Mouse (Mus musculus) MEL (cell line): ENCODE results near the gene Gm12248. TPM values are rescaled to one million over a fixed set of nuclear protein-coding genes. Genes with fewer than 3 reads are reported as not detected.

ENCODE experiments used
- DNase-seq: peaks from one replicate; pipeline ENCODE4 v3.0.0; 2011; ENCODE audit warnings: low read depth, low spot score
- H3K27ac ChIP-seq: 2 replicates; pipeline ENCODE4 v1.5.1; 2012; ENCODE audit warnings: low read depth, mild to moderate bottlenecking, control low read depth, low read length, moderate library complexity; ENCODE audit not compliant: control insufficient read depth
- H3K27me3 ChIP-seq, 2 experiments: fragments of 150-350 bp in 1 of 2; sonication (generic) in 1 of 2; 2 replicates each; pipeline ENCODE4 v1.6.1; 2012; ENCODE audit warnings: low read length in 2 of 2, mild to moderate bottlenecking in 2 of 2, improper control_type of control experiment in 1 of 2, moderate library complexity in 1 of 2; ENCODE audit not compliant: insufficient read depth in 2 of 2, control insufficient read depth in 1 of 2
- H3K36me3 ChIP-seq, 2 experiments: 2 replicates each; pipeline ENCODE4 v1.6.1; 2012 to 2014; ENCODE audit warnings: low read length in 2 of 2, improper control_type of control experiment in 1 of 2, inconsistent platforms in 1 of 2, mild to moderate bottlenecking in 1 of 2; ENCODE audit not compliant: insufficient read depth in 2 of 2, control insufficient read depth in 1 of 2
- H3K4me1 ChIP-seq, 2 experiments: fragments of 150-350 bp in 1 of 2; sonication (generic) in 1 of 2; 2 replicates each; pipeline ENCODE4 v1.6.1; 2012; ENCODE audit warnings: low read length in 2 of 2, improper control_type of control experiment in 1 of 2, mild to moderate bottlenecking in 1 of 2; ENCODE audit not compliant: insufficient read depth in 2 of 2, control insufficient read depth in 1 of 2
- H3K4me3 ChIP-seq, 2 experiments: fragments of 150-350 bp in 1 of 2; sonication (generic) in 1 of 2; 2 replicates each; pipeline ENCODE4 v1.5.1; 2012; ENCODE audit warnings: low read depth in 2 of 2, low read length in 2 of 2, mild to moderate bottlenecking in 2 of 2, moderate library complexity in 2 of 2, control low read depth in 1 of 2, improper control_type of control experiment in 1 of 2; ENCODE audit not compliant: control insufficient read depth in 1 of 2, insufficient read depth in 1 of 2
- H3K79me2 ChIP-seq: 2 replicates; pipeline ENCODE4 v1.6.1; 2012; ENCODE audit warnings: mild to moderate bottlenecking, low read length, moderate library complexity; ENCODE audit not compliant: control insufficient read depth, poor library complexity, insufficient read depth
- H3K9ac ChIP-seq: 2 replicates; pipeline ENCODE4 v1.6.1; 2012; ENCODE audit warnings: low read depth, mild to moderate bottlenecking, control low read depth, low read length, moderate library complexity; ENCODE audit not compliant: control insufficient read depth, poor library complexity, severe bottlenecking
- H3K9me3 ChIP-seq: fragments of 150-350 bp; sonication (generic); replicated peaks from 2 replicates; pipeline ENCODE4 v1.6.1; 2012; ENCODE audit warnings: mild to moderate bottlenecking, low read length, improper control_type of control experiment, moderate library complexity; ENCODE audit not compliant: insufficient read depth
- BHLHE40 ChIP-seq: IDR thresholded peaks from 2 replicates; pipeline ENCODE4 v1.6.1; 2012; ENCODE audit warnings: low read depth, mild to moderate bottlenecking, inconsistent platforms, low read length, improper control_type of control experiment, borderline replicate concordance
- CHD1 ChIP-seq: IDR thresholded peaks from 2 replicates; pipeline ENCODE4 v1.6.1; 2012; ENCODE audit warnings: low read depth, mild to moderate bottlenecking, inconsistent platforms, low read length, improper control_type of control experiment
- CHD2 ChIP-seq: IDR thresholded peaks from 2 replicates; pipeline ENCODE4 v1.6.1; 2011; ENCODE audit warnings: low read length, improper control_type of control experiment
- E2F4 ChIP-seq: IDR thresholded peaks from 2 replicates; pipeline ENCODE4 v1.6.1; 2011; ENCODE audit warnings: low read depth, low read length, improper control_type of control experiment, borderline replicate concordance
- ELF1 ChIP-seq: IDR thresholded peaks from 2 replicates; pipeline ENCODE4 v1.6.1; 2014; ENCODE audit warnings: low read depth, mild to moderate bottlenecking, inconsistent platforms, low read length, improper control_type of control experiment, moderate library complexity
- EP300 ChIP-seq, 2 experiments: IDR thresholded peaks; 2 replicates each; pipeline ENCODE4 v1.6.1; 2011; ENCODE audit warnings: improper control_type of control experiment in 2 of 2, low read length in 2 of 2, low read depth in 1 of 2, mild to moderate bottlenecking in 1 of 2
- ETS1 ChIP-seq: IDR thresholded peaks from 2 replicates; pipeline ENCODE4 v1.6.1; 2012; ENCODE audit warnings: low read depth, mild to moderate bottlenecking, inconsistent platforms, low read length, improper control_type of control experiment, moderate library complexity
- GABPA ChIP-seq: IDR thresholded peaks from 2 replicates; pipeline ENCODE4 v1.6.1; 2012; ENCODE audit warnings: low read depth, mild to moderate bottlenecking, inconsistent platforms, low read length, improper control_type of control experiment, moderate library complexity
- GATA1 ChIP-seq: IDR thresholded peaks from 2 replicates; pipeline ENCODE4 v1.6.1; 2011; ENCODE audit warnings: low read depth, low read length, improper control_type of control experiment
- HCFC1 ChIP-seq: IDR thresholded peaks from 2 replicates; pipeline ENCODE4 v1.6.1; 2012; ENCODE audit warnings: low read depth, mild to moderate bottlenecking, inconsistent platforms, low read length, improper control_type of control experiment, moderate library complexity
- JUND ChIP-seq: IDR thresholded peaks from 2 replicates; pipeline ENCODE4 v1.6.1; 2011; ENCODE audit warnings: low read depth, mild to moderate bottlenecking, improper control_type of control experiment, low read length
- KAT2A ChIP-seq: conservative IDR thresholded peaks from 2 replicates; pipeline ENCODE4 v1.6.1; 2012; ENCODE audit warnings: low read depth, low read length, improper control_type of control experiment, inconsistent platforms
- MAFK ChIP-seq: IDR thresholded peaks from 2 replicates; pipeline ENCODE4 v1.6.1; 2011; ENCODE audit warnings: low read depth, mild to moderate bottlenecking, low read length, improper control_type of control experiment, borderline replicate concordance
- MAX ChIP-seq: IDR thresholded peaks from 2 replicates; pipeline ENCODE4 v1.6.1; 2011; ENCODE audit warnings: low read length, improper control_type of control experiment
- MAZ ChIP-seq: IDR thresholded peaks from 2 replicates; pipeline ENCODE4 v1.6.1; 2012; ENCODE audit warnings: low read depth, mild to moderate bottlenecking, inconsistent platforms, low read length, improper control_type of control experiment
- MEF2A ChIP-seq: IDR thresholded peaks from 2 replicates; pipeline ENCODE4 v1.6.1; 2014; ENCODE audit warnings: low read depth, mild to moderate bottlenecking, inconsistent platforms, low read length, improper control_type of control experiment; ENCODE audit not compliant: poor library complexity, insufficient replicate concordance, severe bottlenecking; ENCODE audit errors: extremely low read depth
- MXI1 ChIP-seq: IDR thresholded peaks from 2 replicates; pipeline ENCODE4 v1.6.1; 2011; ENCODE audit warnings: mild to moderate bottlenecking, low read depth, low read length, improper control_type of control experiment
- MYB ChIP-seq: IDR thresholded peaks from 2 replicates; pipeline ENCODE4 v1.6.1; 2011; ENCODE audit warnings: mild to moderate bottlenecking, low read depth, low read length, improper control_type of control experiment
- MYC ChIP-seq: IDR thresholded peaks from 2 replicates; pipeline ENCODE4 v1.6.1; 2011; ENCODE audit warnings: low read depth, mild to moderate bottlenecking, low read length, improper control_type of control experiment, moderate library complexity
- NELFE ChIP-seq: IDR thresholded peaks from 2 replicates; pipeline ENCODE4 v1.6.1; 2011; ENCODE audit warnings: low read depth, low read length, improper control_type of control experiment
- NRF1 ChIP-seq: IDR thresholded peaks from 2 replicates; pipeline ENCODE4 v1.6.1; 2014; ENCODE audit warnings: low read depth, mild to moderate bottlenecking, inconsistent platforms, low read length, improper control_type of control experiment, moderate library complexity; ENCODE audit not compliant: poor library complexity, insufficient read depth, severe bottlenecking
- POLR2A ChIP-seq, 2 experiments: IDR thresholded peaks; 2 replicates each; pipeline ENCODE4 v1.6.1; 2011 to 2012; ENCODE audit warnings: low read length in 2 of 2, mild to moderate bottlenecking in 2 of 2, control low read depth in 1 of 2, improper control_type of control experiment in 1 of 2, low read depth in 1 of 2, moderate library complexity in 1 of 2; ENCODE audit not compliant: control insufficient read depth in 1 of 2, insufficient read depth in 1 of 2, poor library complexity in 1 of 2
- POLR2AphosphoS2 ChIP-seq: IDR thresholded peaks from 2 replicates; pipeline ENCODE4 v1.6.1; 2011; ENCODE audit warnings: low read length, improper control_type of control experiment
- POLR2AphosphoS5 ChIP-seq: IDR thresholded peaks from 2 replicates; pipeline ENCODE4 v1.6.1; 2012; ENCODE audit warnings: low read depth, borderline replicate concordance, mild to moderate bottlenecking, inconsistent platforms, low read length, moderate library complexity, mixed read lengths
- RAD21 ChIP-seq: IDR thresholded peaks from 2 replicates; pipeline ENCODE4 v1.6.1; 2011; ENCODE audit warnings: mild to moderate bottlenecking, low read depth, low read length, improper control_type of control experiment
- RCOR1 ChIP-seq: IDR thresholded peaks from 2 replicates; pipeline ENCODE4 v1.6.1; 2012; ENCODE audit warnings: low read depth, mild to moderate bottlenecking, inconsistent platforms, low read length, improper control_type of control experiment
- SMC3 ChIP-seq: IDR thresholded peaks from 2 replicates; pipeline ENCODE4 v1.6.1; 2011; ENCODE audit warnings: low read depth, low read length, improper control_type of control experiment
- TAL1 ChIP-seq: IDR thresholded peaks from 2 replicates; pipeline ENCODE4 v1.6.1; 2012; ENCODE audit warnings: mild to moderate bottlenecking, inconsistent platforms, low read length, moderate library complexity, mixed read lengths
- TBP ChIP-seq: IDR thresholded peaks from 2 replicates; pipeline ENCODE4 v1.8.0; 2011; ENCODE audit warnings: low read depth, low read length, improper control_type of control experiment
- TCF12 ChIP-seq: IDR thresholded peaks from 2 replicates; pipeline ENCODE4 v1.6.1; 2014; ENCODE audit warnings: low read depth, mild to moderate bottlenecking, inconsistent platforms, low read length, improper control_type of control experiment, moderate library complexity
- UBTF ChIP-seq: IDR thresholded peaks from 2 replicates; pipeline ENCODE4 v1.6.1; 2012; ENCODE audit warnings: low read depth, mild to moderate bottlenecking, inconsistent platforms, low read length, improper control_type of control experiment, moderate library complexity, borderline replicate concordance; ENCODE audit not compliant: insufficient read depth
- USF1 ChIP-seq: IDR thresholded peaks from 2 replicates; pipeline ENCODE4 v1.6.1; 2014; ENCODE audit warnings: low read depth, mild to moderate bottlenecking, inconsistent platforms, low read length, improper control_type of control experiment, moderate library complexity
- USF2 ChIP-seq, 2 experiments: IDR thresholded peaks; 2 replicates each; pipeline ENCODE4 v1.6.1; 2011 to 2012; ENCODE audit warnings: improper control_type of control experiment in 2 of 2, low read length in 2 of 2, borderline replicate concordance in 1 of 2, inconsistent platforms in 1 of 2, low read depth in 1 of 2, mild to moderate bottlenecking in 1 of 2; ENCODE audit not compliant: insufficient read depth in 1 of 2
- ZKSCAN1 ChIP-seq: IDR thresholded peaks from 2 replicates; pipeline ENCODE4 v1.6.1; 2012; ENCODE audit warnings: low read depth, mild to moderate bottlenecking, inconsistent platforms, low read length, improper control_type of control experiment, moderate library complexity
- ZMIZ1 ChIP-seq: IDR thresholded peaks from 2 replicates; pipeline ENCODE4 v1.6.1; 2012; ENCODE audit warnings: low read depth, mild to moderate bottlenecking, inconsistent platforms, low read length, improper control_type of control experiment, moderate library complexity
- polyA plus RNA-seq, 2 experiments: library from polyadenylated mRNA; stranded (reverse) in 1 of 2; unstranded in 1 of 2; fragments of >175 nt in 1 of 2; fragments of >200 nt in 1 of 2; gene quantifications; 2 replicates each; pipeline versions ENCODE4 v1.2.1 to v1.2.4; 2012; ENCODE audit warnings: low replicate concordance in 2 of 2, low read depth in 1 of 2; ENCODE audit not compliant: insufficient read length in 2 of 2, insufficient read depth in 1 of 2, missing spikeins in 1 of 2
- total RNA-seq: library from RNA; depleted of rRNA; stranded (reverse); fragments of 300-350 nt; gene quantifications from 2 replicates; pipeline ENCODE4 v1.2.3, GENCODE M21; 2012

Gene Gm12248
- total and polyA plus RNA-seq, 3 experiments = 0.12 to 0.65 TPM; not detected in 1

DNA sequence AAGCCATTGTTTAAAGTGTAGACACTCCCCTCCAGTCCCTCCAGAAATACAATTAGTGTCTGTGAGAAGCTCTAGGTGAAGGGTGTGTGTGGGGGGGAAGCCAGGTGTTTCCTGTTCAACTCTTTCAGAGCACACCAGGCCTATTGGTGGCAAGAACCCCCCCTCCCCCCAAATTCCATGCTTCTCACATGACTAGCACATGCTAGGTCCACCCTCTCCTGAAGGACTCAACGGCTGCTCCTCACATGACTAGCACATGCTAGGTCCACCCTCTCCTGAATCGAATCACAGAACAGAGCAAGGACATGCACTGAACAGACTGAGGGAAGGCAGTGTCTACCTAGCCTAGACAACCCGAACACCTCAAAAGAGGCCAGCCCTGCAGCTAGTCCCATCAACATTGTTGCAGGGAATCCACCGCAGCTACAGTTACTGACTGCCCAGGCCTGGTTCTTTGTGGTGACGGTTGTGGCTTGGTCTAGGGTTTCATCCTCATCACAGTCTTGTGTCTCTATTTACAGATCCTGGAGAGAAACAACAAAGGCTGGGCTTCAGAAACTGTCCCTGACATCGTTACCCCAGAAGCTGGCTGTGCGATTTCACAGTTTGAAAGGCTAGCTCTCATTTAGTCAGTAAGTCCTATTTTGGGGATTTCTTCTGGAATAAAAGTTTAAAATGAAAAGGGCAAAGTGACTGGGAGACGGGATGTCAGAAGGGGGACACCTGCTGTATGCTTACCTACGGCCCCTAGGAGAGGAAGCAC, 9.8 kb upstream of the Gm12248 start:
- Histone ChIP-seq H3K9me3 (no peaks in the 10 kb centered on the region), H3K4me1 (peaks cover 9 to 16% of the 10 kb centered on the region in 2 experiments), H3K27me3 (no peaks in the 10 kb centered on the region), H3K79me2 (peaks cover 40% of the 10 kb centered on the region), H3K27ac (peak overlapping the region; percentile 93), H3K9ac (peak overlapping the region; percentile 92), H3K36me3 (peaks cover 0 to 19% of the 10 kb centered on the region in 2 experiments; a peak in 2 of 4 replicates), H3K4me3 (peak overlapping the region; percentile 69 to 81)
- DNase-seq = peak; percentile 80
- 0 out of 2 replicates have a peak, but pooled peaks have one; percentile 27 for TF ChIP-seq TAL1
- peak; percentile 87 for TF ChIP-seq MAX
- TF ChIP-seq NELFE = no peak
- TF ChIP-seq MYB = 0 out of 2 replicates have a peak, but pooled peaks have one; percentile 42
- TF ChIP-seq CHD1 = no peak
- TF ChIP-seq ZMIZ1 = no peak
- TF ChIP-seq POLR2A (IDR thresholded peaks at IDR 0.05; ENCODE audit: control insufficient read depth in 1 of 2, insufficient read depth in 1 of 2, low read depth in 1 of 2, low read length in 2 of 2, poor library complexity in 1 of 2) = no peak; a peak in 3 of 4 replicates
- TF ChIP-seq E2F4 = no peak
- TF ChIP-seq RCOR1 = peak; percentile 36
- TF ChIP-seq GATA1 = no peak
- peak; percentile 71 for TF ChIP-seq TCF12
- TF ChIP-seq USF2 (IDR thresholded peaks at IDR 0.05; ENCODE audit: borderline replicate concordance in 1 of 2, insufficient read depth in 1 of 2, low read depth in 1 of 2, low read length in 2 of 2) = peak in 1 of 2 experiments; percentile 35; a peak in 1 of 4 replicates
- peak; percentile 79 for TF ChIP-seq ETS1
- peak; percentile 93 for TF ChIP-seq BHLHE40
- no peak for TF ChIP-seq POLR2AphosphoS5
- TF ChIP-seq EP300 (IDR thresholded peaks at IDR 0.05; ENCODE audit: low read depth in 1 of 2, low read length in 2 of 2) = peak in 1 of 2 experiments; percentile 68; a peak in 2 of 4 replicates
- TF ChIP-seq MEF2A = peak; percentile 6; the same call in 1 of the 2 replicates
- no peak for TF ChIP-seq HCFC1
- peak; percentile 99 for TF ChIP-seq ZKSCAN1
- TF ChIP-seq UBTF = 0 out of 2 replicates have a peak, but pooled peaks have one; percentile 53
- TF ChIP-seq POLR2AphosphoS2 = no peak
- TF ChIP-seq CHD2 = no peak
- no peak for TF ChIP-seq MAFK
- no peak for TF ChIP-seq MAZ
- TF ChIP-seq SMC3 = no peak
- TF ChIP-seq KAT2A = no peak
- no peak for TF ChIP-seq MXI1
- no peak for TF ChIP-seq NRF1
- TF ChIP-seq GABPA = no peak
- TF ChIP-seq MYC = peak; percentile 79
- no peak for TF ChIP-seq ELF1
- TF ChIP-seq RAD21 = no peak
- no peak for TF ChIP-seq JUND
- peak; percentile 82 for TF ChIP-seq USF1
- TF ChIP-seq TBP = no peak; the same call in 1 of the 2 replicates
